Mouse (Mus musculus): ENCODE results near the gene Gfm1.

- TF ChIP-seq GATA1 (IDR thresholded peaks at IDR 0.05; ENCODE audit: low read length) (no peak), TAL1 (IDR thresholded peaks at IDR 0.05; ENCODE audit: low read length) (no peak)
Observed at GRCm38 (mm10) chr3:67462578-67462977, 32.7 kb downstream of the Gfm1 start.
